Mouse (Mus musculus) gastrocnemius, postnatal 36 days (tissue): ENCODE measurements around the gene Usp17le. TPM values are rescaled to one million over a fixed set of nuclear protein-coding genes. Genes with fewer than 3 reads are reported as not detected.
"Not testable (repeated sequence)": the region's sequence is repeated elsewhere in the genome, so short reads cannot be mapped to it uniquely, and the experiment has no call there.

ENCODE experiments used
- DNase-seq, 2 experiments: peaks; one replicate each; pipeline ENCODE4 v3.0.0; 2022
- intact Hi-C: fragments of 180-260 bp; cut with DNase I; formaldehyde crosslinking; loops from one replicate; pipeline ENCODE4 v1.15.1; 2025
- long read RNA-seq, 2 experiments: library from polyadenylated mRNA; stranded (forward); transcript quantifications; one replicate each; pipeline ENCODE4 v2.0.0; 2021
- total RNA-seq, 2 experiments: library from RNA; stranded (reverse); gene quantifications; 2 replicates each; pipeline ENCODE4 v1.2.3; 2021

The Usp17le gene
- total RNA-seq, result not detected
- long read RNA-seq, experiment 1, result 0 reads
- long read RNA-seq, experiment 2, result 0 reads

DNA sequence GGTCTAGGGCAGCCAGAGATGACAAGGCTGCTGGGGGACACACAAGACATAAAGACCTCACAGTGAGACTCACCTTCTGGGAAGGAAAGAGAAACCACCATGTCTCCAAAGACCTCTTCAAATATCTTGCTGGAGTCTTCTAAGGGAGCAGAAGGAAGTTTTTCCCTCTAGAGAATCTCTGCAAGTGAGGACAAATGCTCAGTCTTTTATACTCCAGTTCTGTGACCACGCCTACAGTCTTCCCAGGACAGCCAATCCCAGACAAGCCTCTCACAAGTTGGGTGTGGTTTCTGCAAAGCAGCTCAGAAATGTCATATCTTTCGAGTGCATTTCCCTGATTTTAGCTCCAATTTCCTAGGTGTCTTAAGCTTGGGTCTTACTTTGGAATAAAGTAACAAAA lies at the start of gene Usp17le:
Gene Usp17le (minus strand): TSS at position 101 of the 400 bp plus-strand sequence.
- intact Hi-C loops, DNase-seq: not testable (repeated sequence)

DNA sequence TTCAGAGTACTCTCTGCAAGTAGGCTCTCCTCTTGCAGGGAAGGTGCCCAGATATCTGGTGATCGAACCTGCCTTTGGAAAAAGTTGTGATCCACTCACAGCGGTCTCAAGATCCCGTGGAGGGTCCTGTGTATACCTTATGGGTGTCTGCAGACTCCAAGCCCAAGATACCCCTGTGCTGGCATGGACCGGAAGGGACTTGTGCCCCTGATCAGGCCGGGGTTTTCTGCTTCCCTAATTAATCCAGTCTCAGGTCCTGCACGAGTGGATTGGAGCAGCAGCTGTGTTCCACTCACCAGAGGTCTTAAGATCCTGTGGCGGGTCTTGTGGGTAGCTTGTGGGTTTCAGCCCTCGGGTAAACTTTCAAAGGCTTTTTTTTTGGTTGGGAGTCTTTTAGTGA lies 33.1 kb upstream of the Usp17le start:
- intact Hi-C loops, DNase-seq: not testable (repeated sequence)

DNA sequence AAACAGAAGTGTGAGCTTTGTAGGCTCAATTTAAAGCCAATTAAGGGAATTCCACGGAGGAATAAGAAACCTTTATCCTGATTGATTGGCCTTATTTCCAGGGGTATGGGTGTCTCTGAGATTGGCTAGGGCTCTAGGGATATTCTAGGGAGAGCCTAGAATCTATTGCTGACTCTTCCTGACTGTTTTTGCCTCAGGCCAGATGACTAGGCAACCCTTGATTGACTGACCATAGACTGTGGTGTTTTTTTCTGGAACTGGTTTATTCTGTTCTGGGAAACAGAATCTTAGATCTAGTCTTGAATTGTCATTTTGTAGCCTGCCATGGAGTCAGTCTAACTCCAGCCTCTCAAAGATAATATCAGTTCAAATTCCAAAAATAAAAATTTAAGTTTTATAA lies 13.5 kb upstream of the Usp17le start:
- intact Hi-C loops, result no loop called here
- no peak for DNase-seq

Other genes with a start within 250 kb of the Usp17le start
- not detected for gene Olfr651, start 227.3 kb downstream of the Usp17le start, total RNA-seq
- gene Olfr652, start 216.6 kb downstream of the Usp17le start, total RNA-seq, result not detected
- gene Olfr653, start 200.2 kb downstream of the Usp17le start, total RNA-seq, result not detected
- not detected for gene Olfr654, start 190.4 kb downstream of the Usp17le start, total RNA-seq
- not detected for gene Olfr655, start 175.7 kb downstream of the Usp17le start, total RNA-seq
- not detected for gene Olfr656, start 163.5 kb downstream of the Usp17le start, total RNA-seq
- gene Olfr657, start 152.7 kb downstream of the Usp17le start, total RNA-seq, result not detected
- not detected for gene Olfr658, start 130.2 kb downstream of the Usp17le start, total RNA-seq
- not detected for gene Olfr659, start 110.7 kb downstream of the Usp17le start, total RNA-seq
- gene Olfr661, start 91.0 kb downstream of the Usp17le start, total RNA-seq, result not detected
- not detected for gene Usp17lb, start 65.1 kb upstream of the Usp17le start, total RNA-seq
- not detected for gene Usp17la, start 79.5 kb upstream of the Usp17le start, total RNA-seq
- gene Olfr665, start 100.6 kb upstream of the Usp17le start, total RNA-seq, result not detected
- not detected for gene Olfr666, start 118.5 kb upstream of the Usp17le start, total RNA-seq
- not detected for gene Olfr667, start 144.0 kb upstream of the Usp17le start, total RNA-seq
- not detected for gene Olfr668, start 150.6 kb upstream of the Usp17le start, total RNA-seq
- not detected for gene Olfr669, start 156.8 kb upstream of the Usp17le start, total RNA-seq
- not detected for gene Olfr670, start 185.2 kb upstream of the Usp17le start, total RNA-seq
- not detected for gene Olfr671, start 201.7 kb upstream of the Usp17le start, total RNA-seq
- not detected for gene Olfr672, start 224.6 kb upstream of the Usp17le start, total RNA-seq